Mouse (Mus musculus) brain, embryonic 14.5 days (tissue): Measurements from ENCODE around the gene Crtam. TPM values are rescaled to one million over a fixed set of nuclear protein-coding genes. Genes with fewer than 3 reads are reported as not detected.

ENCODE experiments used
- DNase-seq: peaks from one replicate; pipeline ENCODE4 v3.0.0-alpha.2; 2011; ENCODE audit warnings: low read depth
- CTCF ChIP-seq: fragments of 200-500 bp; IDR thresholded peaks from 2 replicates; pipeline ENCODE4 v1.5.1; 2012; ENCODE audit warnings: inconsistent platforms, mild to moderate bottlenecking, moderate library complexity, borderline replicate concordance; ENCODE audit not compliant: insufficient read depth, insufficient read length; ENCODE audit errors: extremely low read depth
- POLR2A ChIP-seq: fragments of 200-500 bp; IDR thresholded peaks from 2 replicates; pipeline ENCODE4 v1.6.1; 2012; ENCODE audit warnings: mild to moderate bottlenecking, inconsistent platforms, borderline replicate concordance; ENCODE audit not compliant: poor library complexity, insufficient read depth, insufficient read length, severe bottlenecking; ENCODE audit errors: extremely low read depth
- polyA plus RNA-seq: library from polyadenylated mRNA; depleted of rRNA; stranded (reverse); fragments of >200 nt; gene quantifications from 2 replicates; pipeline ENCODE4 v1.2.3, GENCODE M21; 2012; rRNA removed

The Crtam gene
- polyA plus RNA-seq, 1 experiment: 0.04 TPM

GRCm38 (mm10) chr9:40937425-40937824, 67.0 kb downstream of the Crtam start:
- TF ChIP-seq CTCF (peak; percentile 54), POLR2A (no peak)
- peak; percentile 51 for DNase-seq

GRCm38 (mm10) chr9:40933323-40933722, 71.1 kb downstream of the Crtam start:
- no peak for TF ChIP-seq CTCF
- no peak for TF ChIP-seq POLR2A
- no peak for DNase-seq

- DNase-seq: peak; percentile 81
- TF ChIP-seq POLR2A (no peak), CTCF (no peak)
These were observed 77.0 kb downstream of the Crtam start for GRCm38 (mm10) chr9:40927351-40927980.

Other genes starting within 250 kb of the Crtam start
- 2,783 and 3,166 TPM in 2 replicates for gene Hspa8, start 203.6 kb downstream of the Crtam start, polyA plus RNA-seq
- 1.5 and 2.5 TPM in 2 replicates for gene Bsx, start 130.5 kb downstream of the Crtam start, polyA plus RNA-seq
- gene Jhy, start 40.5 kb downstream of the Crtam start, polyA plus RNA-seq: 0.39 and 1.1 TPM in 2 replicates
- 13.1 and 16.3 TPM in 2 replicates for gene Ubash3b, start 157.1 kb upstream of the Crtam start, polyA plus RNA-seq